Mouse (Mus musculus) embryonic fibroblast, embryonic 13.5 days (primary cell): Measurements from ENCODE around the gene Cdk19.

Experiments used
- CTCF ChIP-seq: IDR thresholded peaks from 2 replicates; pipeline ENCODE4 v1.5.1; 2011; ENCODE audit warnings: mild to moderate bottlenecking, control low read depth, low read length, moderate library complexity, borderline replicate concordance; ENCODE audit not compliant: insufficient read depth
- POLR2A ChIP-seq: IDR thresholded peaks from 2 replicates; pipeline ENCODE4 v1.6.1; 2011; ENCODE audit warnings: low read depth, mild to moderate bottlenecking, control low read depth, low read length, moderate library complexity

GRCm38 (mm10) chr10:40497301-40498041 is 158.1 kb downstream of the Cdk19 start:
- TF ChIP-seq CTCF: no peak
- TF ChIP-seq POLR2A: no peak
